Mouse (Mus musculus) lung, postnatal 0 days (tissue): ENCODE data around the gene Agtpbp1.

Source experiments
- CTCF ChIP-seq: IDR thresholded peaks from 2 replicates; pipeline ENCODE4 v1.5.1; 2016; ENCODE audit warnings: antibody characterized with exemption, mild to moderate bottlenecking
- EP300 ChIP-seq: IDR thresholded peaks from 2 replicates; pipeline ENCODE4 v1.6.1; 2016; ENCODE audit warnings: antibody characterized with exemption, mild to moderate bottlenecking, control low read depth

GRCm38 (mm10) chr13:59555613-59556192, 29.3 kb downstream of the Agtpbp1 start:
- TF ChIP-seq CTCF: no peak
- no peak for TF ChIP-seq EP300
